Mouse (Mus musculus) neural tube, embryonic 10.5 days (tissue): ENCODE data around the gene 1700069L16Rik.

Experiments
- DNase-seq: peaks from one replicate; pipeline ENCODE4 v3.0.0-alpha.2; 2017; ENCODE audit warnings: low spot score; ENCODE audit errors: extremely low spot score

Gene 1700069L16Rik

GRCm38 (mm10) chr5:113690069-113690548, 34.5 kb downstream of the 1700069L16Rik start:
- no peak for DNase-seq

DNA sequence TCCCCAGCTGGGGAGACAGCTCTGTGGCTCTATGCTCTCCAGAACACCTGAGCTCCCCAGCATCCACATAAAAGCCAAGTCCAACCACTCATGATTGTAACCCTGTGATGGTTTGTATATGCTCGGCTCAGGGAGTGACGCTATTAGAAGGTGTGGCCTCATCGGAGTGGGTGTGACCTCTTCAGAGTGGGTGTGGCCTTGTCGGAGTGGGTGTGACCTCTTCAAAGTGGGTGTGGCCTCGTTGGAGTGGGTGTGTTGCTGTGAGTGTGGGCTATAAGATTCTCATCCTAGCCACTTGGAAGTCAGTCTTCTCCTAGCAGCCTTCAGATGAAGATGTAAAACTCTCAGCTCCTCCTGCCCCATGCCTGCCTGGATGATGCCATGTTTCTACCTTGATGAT, 37.1 kb downstream of the 1700069L16Rik start:
- DNase-seq = no peak

DNA sequence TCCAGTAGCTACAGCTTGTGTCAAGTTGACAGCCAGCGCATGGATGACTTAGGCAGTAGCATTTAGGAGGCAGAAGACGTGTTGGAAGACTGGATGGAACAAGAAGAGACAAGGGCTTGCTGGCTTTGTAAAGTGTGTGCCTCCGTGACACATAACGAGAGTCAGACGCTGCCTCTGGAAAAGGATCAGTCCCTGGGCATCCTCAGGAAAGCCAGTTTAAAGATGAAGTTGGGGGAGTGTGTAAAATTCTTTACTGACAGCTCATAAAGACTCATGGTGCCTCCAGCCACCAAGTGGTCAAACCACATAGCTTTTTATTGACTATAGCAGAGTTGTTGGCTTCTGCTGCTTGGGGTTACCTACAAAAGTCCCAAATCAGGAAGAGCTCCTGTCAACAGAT, 39.1 kb downstream of the 1700069L16Rik start:
- no peak for DNase-seq

DNA sequence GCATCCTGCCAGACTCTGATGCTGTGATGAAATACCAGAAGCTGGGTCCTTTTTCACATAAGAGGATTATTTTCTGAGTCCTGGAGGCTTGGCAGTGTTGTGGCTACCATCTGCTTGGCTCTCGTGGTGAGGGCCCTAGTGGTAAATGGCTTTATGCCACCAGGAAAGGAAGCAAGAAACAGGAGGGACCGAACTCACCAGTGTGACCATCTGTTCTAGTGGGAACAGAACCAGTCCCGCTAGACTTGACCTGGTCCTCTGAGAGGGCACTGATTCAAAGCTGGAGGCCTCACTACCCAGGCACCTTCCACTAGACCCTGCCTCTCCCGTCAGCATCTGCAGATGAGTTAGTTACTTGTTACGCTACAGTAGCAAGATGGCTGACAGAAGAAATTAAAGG, 41.3 kb downstream of the 1700069L16Rik start:
- no peak for DNase-seq

- no peak for DNase-seq
Observed at GRCm38 (mm10) chr5:113682472-113682871, 42.1 kb downstream of the 1700069L16Rik start.

DNA sequence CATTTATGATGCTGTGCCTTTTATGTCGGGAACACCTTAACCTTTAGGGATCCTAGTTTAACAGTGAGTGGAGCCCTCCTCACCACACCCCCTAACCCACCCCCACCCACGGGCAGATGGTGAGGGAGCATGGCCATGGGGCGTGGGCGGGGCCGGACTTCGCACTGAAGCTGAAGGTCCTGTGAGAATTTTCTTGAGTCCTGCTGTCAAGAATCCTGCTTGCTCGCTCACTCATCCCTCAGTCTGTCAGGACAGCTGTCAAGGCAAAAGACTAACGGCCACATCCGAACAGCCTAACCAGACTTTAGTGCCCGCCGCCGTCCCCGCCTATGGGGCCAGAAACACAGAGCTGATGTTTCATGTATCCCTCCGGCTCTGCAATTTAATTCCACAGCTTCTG, 43.4 kb downstream of the 1700069L16Rik start:
- DNase-seq = no peak

- DNase-seq = no peak
Observed at GRCm38 (mm10) chr5:113679509-113679908, 45.1 kb downstream of the 1700069L16Rik start.

- no peak for DNase-seq
Observed at GRCm38 (mm10) chr5:113678743-113679452, 45.7 kb downstream of the 1700069L16Rik start.

DNA sequence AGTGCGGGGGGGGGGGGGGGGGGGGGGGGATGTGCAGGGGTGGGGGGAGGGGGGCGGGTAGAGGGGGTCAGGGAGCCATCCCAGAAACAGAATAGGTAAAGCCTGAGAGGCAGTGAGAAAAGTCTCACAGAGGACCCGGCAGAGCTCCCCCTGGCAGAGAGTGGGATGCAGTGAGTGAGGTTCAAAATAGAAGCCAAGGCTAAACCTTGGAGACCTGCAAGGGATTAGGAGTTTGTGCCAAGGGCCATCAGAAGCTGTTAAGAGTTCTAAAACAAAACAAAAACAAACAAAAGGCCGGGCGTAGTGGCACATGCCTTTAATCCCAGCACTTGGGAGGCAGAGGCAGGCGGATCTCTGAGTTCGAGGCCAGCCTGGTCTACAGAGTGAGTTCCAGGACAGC, 47.0 kb downstream of the 1700069L16Rik start:
- no peak for DNase-seq

DNA sequence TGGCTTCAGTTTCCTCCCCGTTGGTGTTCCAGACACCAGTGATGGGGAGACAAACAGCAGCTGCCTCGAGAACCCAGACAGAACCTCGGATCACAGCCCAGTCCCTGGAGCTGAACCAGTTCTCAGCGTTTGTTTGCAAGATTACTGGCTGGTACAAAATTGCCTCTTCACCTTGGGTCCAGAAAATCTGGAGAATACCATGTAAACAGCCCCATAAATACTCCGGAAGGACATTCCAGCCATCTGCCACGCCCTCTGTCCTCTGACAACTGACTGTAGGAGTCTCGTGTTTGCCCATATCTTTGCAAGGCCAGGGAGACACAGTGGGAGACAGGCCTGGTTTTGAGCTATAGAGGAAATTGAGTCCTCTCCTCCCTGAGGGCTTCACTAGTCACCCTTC, 49.7 kb downstream of the 1700069L16Rik start:
- DNase-seq = no peak

DNA sequence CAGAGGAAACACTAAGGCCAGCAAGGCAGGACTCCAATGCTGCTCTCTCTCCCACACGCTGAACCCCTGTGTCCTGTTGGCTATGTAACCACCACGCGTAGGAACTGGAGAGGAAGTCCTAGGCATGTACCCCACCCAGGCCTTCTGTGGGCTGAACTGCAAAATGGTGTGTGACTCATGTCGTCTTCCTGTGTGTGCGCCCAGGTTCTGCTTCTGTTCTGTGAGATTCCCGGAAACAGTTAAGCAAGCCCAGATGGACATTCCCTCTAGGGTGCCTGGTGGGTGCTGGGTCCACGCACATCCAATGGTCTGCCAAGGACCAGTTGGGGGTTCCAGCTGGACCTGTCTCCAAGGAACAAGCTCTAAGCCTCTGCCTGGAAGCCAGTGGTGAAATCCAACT, 52.1 kb downstream of the 1700069L16Rik start:
- DNase-seq = no peak

DNA sequence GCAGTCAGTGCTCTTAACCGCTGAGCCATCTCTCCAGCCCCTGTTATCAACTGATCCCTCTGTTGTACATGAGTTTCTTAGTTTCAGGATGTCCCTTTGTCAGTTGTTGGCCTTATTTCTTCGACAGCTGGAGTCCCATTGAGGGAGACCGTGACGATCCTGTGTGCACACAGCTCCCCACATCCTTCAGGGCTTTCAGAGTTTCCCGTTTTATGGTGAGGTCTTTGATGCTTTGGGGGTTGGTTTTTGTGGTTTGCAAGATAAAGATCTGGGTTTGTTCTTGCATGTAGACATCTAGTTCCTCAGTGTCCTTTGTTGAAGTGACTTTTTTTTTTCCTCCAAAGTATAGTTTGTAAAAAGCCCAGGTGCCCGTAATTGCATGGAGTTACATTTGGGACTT, 54.0 kb downstream of the 1700069L16Rik start:
- DNase-seq = no peak

DNA sequence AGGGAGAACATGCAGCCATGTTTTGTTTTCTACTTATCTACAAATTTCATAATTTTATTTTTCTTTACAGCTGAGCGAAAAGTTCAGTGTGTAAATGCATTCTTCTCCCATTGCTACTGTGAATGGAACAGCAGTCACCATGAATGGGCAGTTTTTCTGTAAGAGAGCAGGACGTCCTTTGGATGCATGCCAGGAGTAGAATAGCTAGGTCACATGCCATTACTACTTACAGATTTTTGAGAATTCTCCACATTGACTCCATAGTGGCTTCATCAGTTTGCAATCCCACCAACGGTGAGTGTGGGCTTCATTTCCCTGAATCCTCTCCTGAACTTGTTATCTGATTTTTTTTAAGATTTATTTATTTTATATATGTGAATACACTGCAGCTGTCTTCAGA, 54.5 kb downstream of the 1700069L16Rik start:
- no peak for DNase-seq

DNA sequence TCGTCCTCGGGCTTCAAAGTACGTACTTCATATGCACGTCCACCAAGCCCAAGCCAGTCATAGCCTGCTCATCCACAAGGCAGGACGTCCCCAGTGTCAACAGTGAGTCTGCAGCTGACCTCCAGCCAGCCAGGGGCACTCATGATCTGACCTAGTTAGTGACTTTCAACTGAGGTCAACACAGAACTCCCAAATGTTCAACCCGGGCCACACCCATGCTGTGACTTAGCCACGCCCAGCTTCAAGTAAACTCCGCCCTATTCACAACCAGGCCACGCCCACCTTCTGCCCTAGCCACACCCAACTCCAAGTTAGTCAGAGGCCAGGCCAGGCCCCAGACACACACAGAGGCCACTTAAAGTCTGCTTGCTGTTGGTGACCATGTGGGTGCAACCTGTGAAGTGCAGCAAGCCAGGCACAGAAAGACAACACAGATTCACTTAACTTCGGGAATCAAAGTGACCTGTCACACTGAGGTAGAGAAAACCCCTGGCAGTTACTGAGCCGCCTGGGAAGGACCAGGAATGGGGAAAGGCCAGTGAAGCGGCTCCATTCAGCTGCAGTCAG, 59.9 kb downstream of the 1700069L16Rik start:
- DNase-seq = no peak

- DNase-seq = no peak
Observed at GRCm38 (mm10) chr5:113664127-113664526, 60.4 kb downstream of the 1700069L16Rik start.

- no peak for DNase-seq
Observed at GRCm38 (mm10) chr5:113660872-113661271, 63.7 kb downstream of the 1700069L16Rik start.

- DNase-seq = no peak
Observed at GRCm38 (mm10) chr5:113654821-113655220, 69.8 kb downstream of the 1700069L16Rik start.

- no peak for DNase-seq
Observed at GRCm38 (mm10) chr5:113654206-113654605, 70.4 kb downstream of the 1700069L16Rik start.

GRCm38 (mm10) chr5:113652215-113652614, 72.4 kb downstream of the 1700069L16Rik start:
- DNase-seq = no peak

- DNase-seq = peak; percentile 36
Observed at GRCm38 (mm10) chr5:113650035-113650865, 74.3 kb downstream of the 1700069L16Rik start, which contains the start of gene Cmklr1. Gene Cmklr1 (minus strand): TSS chr5:113650426.

DNA sequence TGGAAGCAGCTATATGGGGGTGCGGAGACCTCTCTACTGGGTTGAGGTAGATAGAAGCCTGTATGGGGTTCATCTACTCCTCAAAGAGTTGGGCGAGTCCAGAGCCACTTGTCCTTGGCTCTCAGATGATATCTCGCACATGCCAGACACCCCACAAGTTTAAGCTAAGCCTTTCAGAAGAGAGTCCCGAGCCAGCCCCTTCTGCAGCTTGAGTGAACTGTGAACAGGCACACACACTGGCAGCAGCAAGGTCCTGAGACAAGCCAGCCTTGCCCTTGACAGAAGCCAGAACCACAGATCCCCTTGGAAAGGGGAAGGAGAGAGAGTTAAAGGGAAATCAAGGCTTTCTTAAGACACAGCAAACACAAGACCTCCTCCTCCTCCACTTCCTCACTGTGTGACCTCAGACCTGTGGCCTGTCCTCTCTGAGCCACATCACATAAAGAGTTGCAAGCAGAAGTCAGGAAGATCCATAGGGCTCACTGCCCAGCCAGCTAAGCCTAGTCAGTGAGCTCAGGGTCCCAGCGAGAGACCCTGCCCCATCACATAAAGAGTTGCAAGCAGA, 75.8 kb downstream of the 1700069L16Rik start:
- no peak for DNase-seq

GRCm38 (mm10) chr5:113647141-113647540, 77.4 kb downstream of the 1700069L16Rik start:
- no peak for DNase-seq
